Mouse (Mus musculus): ENCODE measurements around the gene Gls.
A peak's percentile ranks its signal among the peaks of the same experiment; 100 is the strongest.

Gene Gls

GRCm38 (mm10) chr1:52233143-52233713, at the start of gene Gls:
Gls (minus strand) TSS chr1:52233232.
- peak; percentile 98 for DNase-seq

- no peak for DNase-seq
These were observed 47.0 kb upstream of the Gls start for GRCm38 (mm10) chr1:52279831-52280595.

- DNase-seq: no peak
These were observed 46.3 kb upstream of the Gls start for GRCm38 (mm10) chr1:52279331-52279730.

GRCm38 (mm10) chr1:52278073-52278472, 45.0 kb upstream of the Gls start:
- DNase-seq: no peak

- DNase-seq: no peak
These were observed 41.2 kb upstream of the Gls start for GRCm38 (mm10) chr1:52274210-52274609.

GRCm38 (mm10) chr1:52272018-52272678, 39.1 kb upstream of the Gls start:
- DNase-seq: no peak

GRCm38 (mm10) chr1:52270354-52270753, 37.3 kb upstream of the Gls start:
- DNase-seq: peak; percentile 63

- no peak for DNase-seq
These were observed 36.6 kb upstream of the Gls start for GRCm38 (mm10) chr1:52269596-52269995.

GRCm38 (mm10) chr1:52268006-52268405, 35.0 kb upstream of the Gls start:
- DNase-seq: no peak

- peak; percentile 90 for DNase-seq
These were observed 34.6 kb upstream of the Gls start for GRCm38 (mm10) chr1:52267606-52268005.

GRCm38 (mm10) chr1:52265886-52266516, 33.0 kb upstream of the Gls start:
- no peak for DNase-seq

GRCm38 (mm10) chr1:52264290-52264689, 31.3 kb upstream of the Gls start:
- DNase-seq: peak; percentile 35

- no peak for DNase-seq
These were observed 27.5 kb upstream of the Gls start for GRCm38 (mm10) chr1:52260354-52261090.

- DNase-seq: no peak
These were observed 25.1 kb upstream of the Gls start for GRCm38 (mm10) chr1:52258006-52258749.

- DNase-seq: no peak
These were observed 23.9 kb upstream of the Gls start for GRCm38 (mm10) chr1:52256916-52257315.

- no peak for DNase-seq
These were observed 23.2 kb upstream of the Gls start for GRCm38 (mm10) chr1:52256194-52256593.

- DNase-seq: no peak
These were observed 21.4 kb upstream of the Gls start for GRCm38 (mm10) chr1:52254411-52254810.

GRCm38 (mm10) chr1:52253386-52253785, 20.4 kb upstream of the Gls start:
- no peak for DNase-seq

GRCm38 (mm10) chr1:52252447-52252846, 19.4 kb upstream of the Gls start:
- DNase-seq: no peak

- DNase-seq: no peak
These were observed 18.2 kb upstream of the Gls start for GRCm38 (mm10) chr1:52251038-52251735.

GRCm38 (mm10) chr1:52248899-52249556, 16.0 kb upstream of the Gls start:
- DNase-seq: no peak
